Mouse (Mus musculus): Measurements from ENCODE around the gene Paqr4. TPM values are rescaled to one million over a fixed set of nuclear protein-coding genes. Genes with fewer than 3 reads are reported as not detected.

The Paqr4 gene
- polyA plus RNA-seq, 1 experiment from 2014 or later: 7.4 TPM

- 21% methylated on average over 1 of the region's 1 CpGs for WGBS (ENCODE audit: insufficient replicate concordance)
- no peak for ATAC-seq
These were observed 21.2 kb downstream of the Paqr4 start for GRCm38 (mm10) chr17:23719455-23719854.

GRCm38 (mm10) chr17:23717003-23717402 lies 23.7 kb downstream of the Paqr4 start:
- 48% methylated on average over 2 of the region's 2 CpGs for WGBS (ENCODE audit: insufficient replicate concordance)
- Histone ChIP-seq H3K9me3 (replicated peaks) (no peaks in the 10 kb centered on the region), H3K4me3 (no peak overlapping the region), H3K27ac (no peak overlapping the region), H3K9ac (no peak overlapping the region), H3K27me3 (replicated peaks) (peaks cover 51% of the 10 kb centered on the region), H3K4me2 (no peak overlapping the region), H3K4me1 (no peaks in the 10 kb centered on the region), H3K36me3 (no peaks in the 10 kb centered on the region)
- ATAC-seq: no peak

More at GRCm38 (mm10) chr17:23719455-23719854, 21.2 kb downstream of the Paqr4 start:
- H3K4me1 ChIP-seq: no peaks in the 10 kb centered on the region
- H3K27ac ChIP-seq: no peak overlapping the region
- no peaks in the 10 kb centered on the region for H3K9me3 ChIP-seq (replicated peaks)
- H3K27me3 ChIP-seq (replicated peaks): peaks cover 43% of the 10 kb centered on the region
- no peak overlapping the region for H3K9ac ChIP-seq
- no peak overlapping the region for H3K4me2 ChIP-seq
- H3K4me3 ChIP-seq: no peak overlapping the region
- H3K36me3 ChIP-seq: no peaks in the 10 kb centered on the region

- H3K36me3 ChIP-seq: no peaks in the 10 kb centered on the region
- H3K27me3 ChIP-seq (replicated peaks): peaks cover 77% of the 10 kb centered on the region
- H3K9ac ChIP-seq: no peak overlapping the region
- H3K4me3 ChIP-seq: no peak overlapping the region
- 0% methylated on average over 3 of the region's 3 CpGs for WGBS (ENCODE audit: insufficient replicate concordance)
- no peak overlapping the region for H3K27ac ChIP-seq
- H3K9me3 ChIP-seq (replicated peaks): no peaks in the 10 kb centered on the region
- H3K4me2 ChIP-seq: no peak overlapping the region
- no peaks in the 10 kb centered on the region for H3K4me1 ChIP-seq
- ATAC-seq: no peak
These were observed 34.5 kb downstream of the Paqr4 start for GRCm38 (mm10) chr17:23706212-23706611.

GRCm38 (mm10) chr17:23705525-23706104 lies 35.1 kb downstream of the Paqr4 start:
- peaks cover 79% of the 10 kb centered on the region for H3K27me3 ChIP-seq (replicated peaks)
- no peaks in the 10 kb centered on the region for H3K9me3 ChIP-seq (replicated peaks)
- H3K4me2 ChIP-seq: no peak overlapping the region
- peak; percentile 30; the same call in 1 of the 2 replicates for ATAC-seq
- H3K4me3 ChIP-seq: no peak overlapping the region
- H3K9ac ChIP-seq: no peak overlapping the region
- H3K36me3 ChIP-seq: no peaks in the 10 kb centered on the region
- H3K27ac ChIP-seq: no peak overlapping the region
- H3K4me1 ChIP-seq: no peaks in the 10 kb centered on the region
- 78% methylated on average over 7 of the region's 7 CpGs for WGBS (ENCODE audit: insufficient replicate concordance)

GRCm38 (mm10) chr17:23704741-23705140 lies 35.9 kb downstream of the Paqr4 start:
- Histone ChIP-seq H3K4me2 (no peak overlapping the region), H3K9ac (no peak overlapping the region), H3K9me3 (replicated peaks) (no peaks in the 10 kb centered on the region), H3K27ac (no peak overlapping the region), H3K27me3 (replicated peaks) (peaks cover 79% of the 10 kb centered on the region), H3K36me3 (no peaks in the 10 kb centered on the region), H3K4me3 (no peak overlapping the region), H3K4me1 (peaks cover 5% of the 10 kb centered on the region; the same call in 1 of the 2 replicates)
- no peak for ATAC-seq
- 64% methylated on average over 7 of the region's 7 CpGs for WGBS (ENCODE audit: insufficient replicate concordance)

- ATAC-seq: no peak
- no peak overlapping the region for H3K4me2 ChIP-seq
- no peaks in the 10 kb centered on the region for H3K36me3 ChIP-seq
- peaks cover 87% of the 10 kb centered on the region for H3K27me3 ChIP-seq (replicated peaks)
- H3K4me3 ChIP-seq: no peak overlapping the region
- no peak overlapping the region for H3K9ac ChIP-seq
- H3K9me3 ChIP-seq (replicated peaks): no peaks in the 10 kb centered on the region
- H3K4me1 ChIP-seq: peaks cover 12% of the 10 kb centered on the region; the same call in 1 of the 2 replicates
- no peak overlapping the region for H3K27ac ChIP-seq
- 66% methylated on average over 9 of the region's 9 CpGs for WGBS (ENCODE audit: insufficient replicate concordance)
These were observed 37.4 kb downstream of the Paqr4 start for GRCm38 (mm10) chr17:23703301-23703700.

- Histone ChIP-seq H3K4me2 (peak overlapping the region; percentile 92), H3K9ac (peak overlapping the region; percentile 55), H3K4me3 (peak overlapping the region; percentile 64), H3K4me1 (peaks cover 12% of the 10 kb centered on the region; the same call in 1 of the 2 replicates), H3K36me3 (no peaks in the 10 kb centered on the region), H3K9me3 (replicated peaks) (no peaks in the 10 kb centered on the region), H3K27me3 (replicated peaks) (peaks cover 89% of the 10 kb centered on the region), H3K27ac (no peak overlapping the region)
- WGBS (ENCODE audit: insufficient replicate concordance): 4% methylated on average over 28 of the region's 28 CpGs
- ATAC-seq: peak; percentile 85
These were observed 40.6 kb downstream of the Paqr4 start for GRCm38 (mm10) chr17:23700079-23700478.

- H3K27ac ChIP-seq: no peak overlapping the region
- H3K9me3 ChIP-seq (replicated peaks): no peaks in the 10 kb centered on the region
- 3% methylated on average over 67 of the region's 101 CpGs for WGBS (ENCODE audit: insufficient replicate concordance)
- H3K27me3 ChIP-seq (replicated peaks): peaks cover 88% of the 10 kb centered on the region
- peak overlapping the region; percentile 64 for H3K4me3 ChIP-seq
- H3K4me1 ChIP-seq: peaks cover 12% of the 10 kb centered on the region; the same call in 1 of the 2 replicates
- H3K9ac ChIP-seq: peak overlapping the region; percentile 55
- H3K4me2 ChIP-seq: peak overlapping the region; percentile 92
- peak; percentile 30; the same call in 1 of the 2 replicates for ATAC-seq
- H3K36me3 ChIP-seq: no peaks in the 10 kb centered on the region
These were observed 41.3 kb downstream of the Paqr4 start for GRCm38 (mm10) chr17:23699131-23700077.

- Histone ChIP-seq H3K27ac (no peak overlapping the region), H3K4me1 (peaks cover 12% of the 10 kb centered on the region; the same call in 1 of the 2 replicates), H3K27me3 (replicated peaks) (peaks cover 80% of the 10 kb centered on the region), H3K9me3 (replicated peaks) (no peaks in the 10 kb centered on the region), H3K36me3 (no peaks in the 10 kb centered on the region), H3K9ac (no peak overlapping the region), H3K4me2 (no peak overlapping the region), H3K4me3 (no peak overlapping the region)
- 14% methylated on average over 3 of the region's 3 CpGs for WGBS (ENCODE audit: insufficient replicate concordance)
- no peak for ATAC-seq
These were observed 44.9 kb downstream of the Paqr4 start for GRCm38 (mm10) chr17:23695801-23696200.

GRCm38 (mm10) chr17:23694491-23694890 lies 46.2 kb downstream of the Paqr4 start:
- Histone ChIP-seq H3K36me3 (no peaks in the 10 kb centered on the region), H3K27me3 (replicated peaks) (peaks cover 66% of the 10 kb centered on the region), H3K4me1 (peaks cover 4% of the 10 kb centered on the region; the same call in 1 of the 2 replicates), H3K4me3 (no peak overlapping the region), H3K27ac (no peak overlapping the region), H3K9ac (no peak overlapping the region), H3K9me3 (replicated peaks) (no peaks in the 10 kb centered on the region), H3K4me2 (no peak overlapping the region)
- no peak for ATAC-seq
- 50% methylated on average over 1 of the region's 1 CpGs for WGBS (ENCODE audit: insufficient replicate concordance)
